Mouse (Mus musculus): Measurements from ENCODE around the gene Adgrg1. TPM values are rescaled to one million over a fixed set of nuclear protein-coding genes. Genes with fewer than 3 reads are reported as not detected.
A peak's percentile ranks its signal among the peaks of the same experiment; 100 is the strongest.

Adgrg1 gene
- polyA plus RNA-seq, 1 experiment, result 63.8 TPM

GRCm38 (mm10) chr8:94999004-94999403, 24.5 kb downstream of the Adgrg1 start:
- TF ChIP-seq CTCF (IDR thresholded peaks at IDR 0.05; ENCODE audit: extremely low read depth, insufficient read depth, low read length) (no peak), POLR2A (IDR thresholded peaks at IDR 0.05; ENCODE audit: extremely low read depth, insufficient read depth, low read length) (no peak)
- Histone ChIP-seq H3K27ac (ENCODE audit: insufficient read depth, low read length) (peak overlapping the region; percentile 89), H3K4me3 (ENCODE audit: insufficient read depth, low read length) (no peak overlapping the region), H3K4me1 (ENCODE audit: control insufficient read depth, insufficient read depth, low read length) (no peaks in the 10 kb centered on the region; the same call in 1 of the 2 replicates)

- Histone ChIP-seq H3K4me1 (ENCODE audit: control insufficient read depth, insufficient read depth, low read length) (no peaks in the 10 kb centered on the region; the same call in 1 of the 2 replicates), H3K27ac (ENCODE audit: insufficient read depth, low read length) (peak overlapping the region; percentile 89), H3K4me3 (ENCODE audit: insufficient read depth, low read length) (no peak overlapping the region)
- TF ChIP-seq CTCF (IDR thresholded peaks at IDR 0.05; ENCODE audit: extremely low read depth, insufficient read depth, low read length), result no peak
Observed at GRCm38 (mm10) chr8:94999956-95000355, 25.4 kb downstream of the Adgrg1 start.

GRCm38 (mm10) chr8:95000684-95001083, 26.1 kb downstream of the Adgrg1 start:
- TF ChIP-seq CTCF (IDR thresholded peaks at IDR 0.05; ENCODE audit: extremely low read depth, insufficient read depth, low read length) (no peak), POLR2A (IDR thresholded peaks at IDR 0.05; ENCODE audit: extremely low read depth, insufficient read depth, low read length) (no peak)
- Histone ChIP-seq H3K27ac (ENCODE audit: insufficient read depth, low read length) (0 out of 2 replicates have a peak overlapping the region, but pooled peaks have one; percentile 13), H3K4me1 (ENCODE audit: control insufficient read depth, insufficient read depth, low read length) (no peaks in the 10 kb centered on the region; the same call in 1 of the 2 replicates), H3K4me3 (ENCODE audit: insufficient read depth, low read length) (no peak overlapping the region)

- Histone ChIP-seq H3K27ac (ENCODE audit: insufficient read depth, low read length) (0 out of 2 replicates have a peak overlapping the region, but pooled peaks have one; percentile 13), H3K4me1 (ENCODE audit: control insufficient read depth, insufficient read depth, low read length) (no peaks in the 10 kb centered on the region; the same call in 1 of the 2 replicates), H3K4me3 (ENCODE audit: insufficient read depth, low read length) (no peak overlapping the region)
- no peak for TF ChIP-seq CTCF (IDR thresholded peaks at IDR 0.05; ENCODE audit: extremely low read depth, insufficient read depth, low read length)
- TF ChIP-seq POLR2A (IDR thresholded peaks at IDR 0.05; ENCODE audit: extremely low read depth, insufficient read depth, low read length), result no peak
Observed at GRCm38 (mm10) chr8:95001165-95001564, 26.6 kb downstream of the Adgrg1 start.

GRCm38 (mm10) chr8:95001655-95002054, 27.1 kb downstream of the Adgrg1 start:
- H3K27ac ChIP-seq (ENCODE audit: insufficient read depth, low read length), result no peak overlapping the region
- H3K4me3 ChIP-seq (ENCODE audit: insufficient read depth, low read length), result no peak overlapping the region
- no peaks in the 10 kb centered on the region; the same call in 1 of the 2 replicates for H3K4me1 ChIP-seq (ENCODE audit: control insufficient read depth, insufficient read depth, low read length)
- TF ChIP-seq CTCF (IDR thresholded peaks at IDR 0.05; ENCODE audit: extremely low read depth, insufficient read depth, low read length) (peak; percentile 97), POLR2A (IDR thresholded peaks at IDR 0.05; ENCODE audit: extremely low read depth, insufficient read depth, low read length) (no peak)

- Histone ChIP-seq H3K4me3 (ENCODE audit: insufficient read depth, low read length) (no peak overlapping the region), H3K27ac (ENCODE audit: insufficient read depth, low read length) (no peak overlapping the region), H3K4me1 (ENCODE audit: control insufficient read depth, insufficient read depth, low read length) (no peaks in the 10 kb centered on the region; the same call in 1 of the 2 replicates)
- no peak for TF ChIP-seq CTCF (IDR thresholded peaks at IDR 0.05; ENCODE audit: extremely low read depth, insufficient read depth, low read length)
- TF ChIP-seq POLR2A (IDR thresholded peaks at IDR 0.05; ENCODE audit: extremely low read depth, insufficient read depth, low read length), result no peak
Observed at GRCm38 (mm10) chr8:95002089-95002655, 27.6 kb downstream of the Adgrg1 start.

- Histone ChIP-seq H3K27ac (ENCODE audit: insufficient read depth, low read length) (no peak overlapping the region), H3K4me3 (ENCODE audit: insufficient read depth, low read length) (no peak overlapping the region), H3K4me1 (ENCODE audit: control insufficient read depth, insufficient read depth, low read length) (no peaks in the 10 kb centered on the region)
- no peak for TF ChIP-seq CTCF (IDR thresholded peaks at IDR 0.05; ENCODE audit: extremely low read depth, insufficient read depth, low read length)
Observed at GRCm38 (mm10) chr8:95012442-95012919, 37.9 kb downstream of the Adgrg1 start.

- TF ChIP-seq POLR2A (IDR thresholded peaks at IDR 0.05; ENCODE audit: extremely low read depth, insufficient read depth, low read length) (no peak), CTCF (IDR thresholded peaks at IDR 0.05; ENCODE audit: extremely low read depth, insufficient read depth, low read length) (no peak)
- H3K4me3 ChIP-seq (ENCODE audit: insufficient read depth, low read length), result no peak overlapping the region
Observed at GRCm38 (mm10) chr8:95015866-95016265, 41.3 kb downstream of the Adgrg1 start.

GRCm38 (mm10) chr8:95016684-95017083, 42.1 kb downstream of the Adgrg1 start:
- no peaks in the 10 kb centered on the region for H3K4me1 ChIP-seq (ENCODE audit: control insufficient read depth, insufficient read depth, low read length)
- H3K27ac ChIP-seq (ENCODE audit: insufficient read depth, low read length), result no peak overlapping the region
- no peak overlapping the region for H3K4me3 ChIP-seq (ENCODE audit: insufficient read depth, low read length)
- TF ChIP-seq CTCF (IDR thresholded peaks at IDR 0.05; ENCODE audit: extremely low read depth, insufficient read depth, low read length), result no peak
- TF ChIP-seq POLR2A (IDR thresholded peaks at IDR 0.05; ENCODE audit: extremely low read depth, insufficient read depth, low read length), result no peak

More at GRCm38 (mm10) chr8:95015866-95016265, 41.3 kb downstream of the Adgrg1 start:
- Histone ChIP-seq H3K27ac (ENCODE audit: insufficient read depth, low read length) (no peak overlapping the region), H3K4me1 (ENCODE audit: control insufficient read depth, insufficient read depth, low read length) (no peaks in the 10 kb centered on the region)

- TF ChIP-seq POLR2A (IDR thresholded peaks at IDR 0.05; ENCODE audit: extremely low read depth, insufficient read depth, low read length) (no peak), CTCF (IDR thresholded peaks at IDR 0.05; ENCODE audit: extremely low read depth, insufficient read depth, low read length) (no peak)
- H3K4me3 ChIP-seq (ENCODE audit: insufficient read depth, low read length), result no peak within 1 kb of the TSS
- no peaks in the 10 kb centered on the region for H3K4me1 ChIP-seq (ENCODE audit: control insufficient read depth, insufficient read depth, low read length)
- H3K27ac ChIP-seq (ENCODE audit: insufficient read depth, low read length), result no peak within 1 kb of the TSS
Observed at GRCm38 (mm10) chr8:95017451-95017850, 42.9 kb downstream of the Adgrg1 start, which contains the start of gene Adgrg3. Adgrg3 (plus strand) TSS chr8:95017692.
